Mouse (Mus musculus) kidney, adult 8-10 months (tissue): ENCODE data around the gene Lin7b.

Experiments used
- DNase-seq, 2 experiments: peaks; one replicate each; pipeline ENCODE4 v3.0.0; 2022

The Lin7b gene

GRCm38 (mm10) chr7:45346905-45347304 is 23.5 kb downstream of the Lin7b start:
- no peak for DNase-seq

DNA sequence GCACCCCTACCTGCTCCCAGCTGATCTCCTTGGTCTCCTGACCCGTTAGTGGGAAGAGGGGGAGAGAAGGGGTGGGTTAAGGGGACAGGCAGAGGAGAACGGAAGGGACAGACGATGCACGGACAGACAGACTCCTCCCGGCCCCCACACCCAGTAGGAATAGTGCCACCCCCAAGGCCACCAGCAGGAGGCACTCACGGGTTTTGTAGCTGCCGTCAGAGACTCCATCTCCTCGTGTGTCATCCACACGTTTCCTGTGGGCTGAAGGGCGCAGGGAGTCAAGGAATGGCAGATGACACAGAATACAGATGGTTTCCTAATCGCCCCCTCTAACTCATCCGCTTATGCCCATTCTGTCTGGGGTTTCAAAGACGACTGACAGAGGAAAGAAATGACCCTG is 26.8 kb downstream of the Lin7b start:
- DNase-seq = no peak

- no peak for DNase-seq
Measured at GRCm38 (mm10) chr7:45342081-45342480, 28.3 kb downstream of the Lin7b start.

- DNase-seq = peak; percentile 75
Measured at GRCm38 (mm10) chr7:45341303-45341702, 29.1 kb downstream of the Lin7b start.

DNA sequence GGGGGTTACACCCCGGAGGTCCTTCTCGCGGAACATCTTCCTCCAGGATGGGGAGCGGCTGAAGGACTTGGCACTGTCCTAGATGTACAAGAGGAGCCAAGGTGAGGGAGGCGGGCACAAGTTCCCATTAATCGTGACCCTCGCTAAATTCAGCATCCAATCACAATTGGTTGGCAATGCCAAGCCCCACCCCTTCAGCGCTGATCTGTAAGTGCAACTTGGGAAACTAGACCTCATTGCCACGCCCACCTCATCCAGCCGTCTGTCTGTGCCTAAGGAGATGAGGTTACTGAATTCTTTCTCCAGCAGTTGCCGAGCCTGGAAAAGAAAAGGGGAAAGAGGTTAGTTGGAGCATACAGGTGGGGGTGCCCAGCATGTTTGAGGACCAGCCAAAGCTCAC is 29.7 kb downstream of the Lin7b start:
- peak; percentile 46 to 48 for DNase-seq

DNA sequence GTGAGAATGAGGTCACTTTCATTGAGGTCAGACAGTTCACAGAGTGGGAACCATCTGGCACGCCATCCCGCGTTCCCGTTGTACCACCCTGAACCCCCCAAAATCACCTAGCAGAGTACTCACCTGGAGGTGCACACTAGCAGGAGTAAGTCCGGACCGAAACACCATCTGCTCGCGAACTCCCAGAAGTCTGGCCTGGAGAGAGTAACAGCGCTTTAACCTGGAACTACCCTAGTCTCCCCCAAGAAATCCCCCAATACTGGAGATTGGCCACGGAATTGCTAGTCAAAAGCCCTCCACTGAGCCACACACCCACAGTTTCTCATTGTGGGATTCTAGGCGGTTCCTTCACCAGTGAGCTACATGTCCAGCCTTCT is 30.3 kb downstream of the Lin7b start:
- DNase-seq = no peak

- DNase-seq = peak; percentile 39 to 49
Measured at GRCm38 (mm10) chr7:45339410-45340065, 30.8 kb downstream of the Lin7b start.

- peak; percentile 46 for DNase-seq
Measured at GRCm38 (mm10) chr7:45338161-45338911, 32.0 kb downstream of the Lin7b start.

DNA sequence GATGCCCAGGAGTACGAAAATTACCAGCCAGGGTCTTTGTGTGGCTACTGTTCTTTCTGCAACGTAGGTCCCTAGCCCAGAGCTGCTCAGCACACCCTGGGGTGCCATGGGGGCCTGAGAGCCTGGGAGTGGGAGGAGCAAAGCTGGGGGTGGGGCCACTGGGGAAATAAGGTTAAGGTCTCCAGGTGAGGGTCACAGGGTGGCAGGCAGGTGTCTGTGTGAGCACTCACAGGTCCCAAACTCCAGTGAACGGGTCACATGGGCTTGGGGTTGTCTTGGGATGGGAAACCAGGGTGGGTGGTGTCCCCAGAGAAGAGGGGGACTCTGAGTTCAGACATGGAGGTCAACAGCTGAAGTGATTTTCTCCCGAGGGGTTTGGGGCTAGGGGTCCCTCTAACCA is 32.9 kb downstream of the Lin7b start:
- no peak for DNase-seq

DNA sequence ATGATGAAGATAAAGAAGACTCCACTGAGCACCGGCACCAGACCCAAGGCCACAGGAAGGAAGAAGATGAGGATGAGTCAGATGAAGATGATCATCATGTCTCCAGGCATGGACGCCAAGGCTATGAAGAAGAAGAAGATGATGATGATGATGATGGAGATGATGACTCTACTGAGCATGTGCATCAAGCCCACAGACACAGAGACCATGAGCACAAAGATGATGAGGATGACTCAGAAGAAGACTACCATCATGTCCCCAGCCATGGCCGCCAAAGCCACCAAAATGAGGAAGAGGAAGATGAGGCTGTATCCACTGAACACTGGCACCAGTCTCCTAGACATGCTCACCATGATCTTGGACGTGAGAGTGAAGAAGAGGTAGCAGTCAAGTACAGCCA is 34.1 kb downstream of the Lin7b start:
- DNase-seq = no peak

- no peak for DNase-seq
Measured at GRCm38 (mm10) chr7:45335056-45335455, 35.3 kb downstream of the Lin7b start, which contains the start of gene Hrc. TSS of gene Hrc (plus strand) at chr7:45335290.

GRCm38 (mm10) chr7:45334605-45335004 is 35.8 kb downstream of the Lin7b start:
- DNase-seq = no peak

- peak; percentile 76 to 78 for DNase-seq
Measured at GRCm38 (mm10) chr7:45333431-45333982, 36.9 kb downstream of the Lin7b start, which contains the start of gene Trpm4. TSS of gene Trpm4 (minus strand) at chr7:45333780.

GRCm38 (mm10) chr7:45332685-45333425 is 37.5 kb downstream of the Lin7b start:
- peak; percentile 35 to 49 for DNase-seq

GRCm38 (mm10) chr7:45331502-45331901 is 38.9 kb downstream of the Lin7b start:
- DNase-seq = no peak

GRCm38 (mm10) chr7:45328841-45329475 is 41.4 kb downstream of the Lin7b start:
- DNase-seq = no peak

DNA sequence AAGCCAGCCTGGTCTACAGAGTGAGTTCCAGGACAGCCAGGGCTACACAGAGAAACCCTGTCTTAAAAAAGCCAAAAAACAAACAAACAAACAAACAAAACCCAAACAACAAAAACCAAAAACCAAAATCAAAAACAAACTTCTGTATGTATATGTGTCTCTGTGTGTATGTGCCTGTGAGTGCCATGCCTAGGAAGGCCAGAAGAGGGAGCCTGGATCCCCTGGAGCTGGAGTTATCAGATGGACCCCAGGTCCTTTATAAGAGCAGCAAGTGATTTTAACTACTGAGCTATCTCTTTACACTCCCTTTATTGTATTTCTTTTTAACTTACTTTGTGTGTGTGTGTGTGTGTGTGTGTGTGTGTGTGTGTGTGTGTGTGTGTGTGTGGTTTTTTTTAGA is 44.6 kb downstream of the Lin7b start:
- DNase-seq = no peak

DNA sequence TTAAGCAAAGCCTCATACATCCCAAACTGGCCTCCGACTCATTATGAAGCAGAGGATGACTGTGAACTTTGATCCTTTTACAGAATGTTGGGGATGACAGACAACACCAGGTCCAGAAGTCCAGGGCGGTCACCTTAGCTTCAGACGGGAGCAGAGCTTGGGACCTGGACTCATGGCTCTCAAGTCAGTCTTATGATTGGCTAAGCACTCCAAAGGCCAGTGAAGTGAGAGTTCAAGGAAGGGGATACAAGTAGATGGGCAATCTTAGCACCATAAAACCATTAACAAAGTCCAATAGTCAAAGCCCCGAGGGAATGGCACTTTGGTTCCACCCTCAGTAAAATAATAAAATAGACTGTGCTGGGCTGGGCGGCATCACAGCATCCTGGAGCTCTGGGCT is 47.3 kb downstream of the Lin7b start:
- DNase-seq = no peak

DNA sequence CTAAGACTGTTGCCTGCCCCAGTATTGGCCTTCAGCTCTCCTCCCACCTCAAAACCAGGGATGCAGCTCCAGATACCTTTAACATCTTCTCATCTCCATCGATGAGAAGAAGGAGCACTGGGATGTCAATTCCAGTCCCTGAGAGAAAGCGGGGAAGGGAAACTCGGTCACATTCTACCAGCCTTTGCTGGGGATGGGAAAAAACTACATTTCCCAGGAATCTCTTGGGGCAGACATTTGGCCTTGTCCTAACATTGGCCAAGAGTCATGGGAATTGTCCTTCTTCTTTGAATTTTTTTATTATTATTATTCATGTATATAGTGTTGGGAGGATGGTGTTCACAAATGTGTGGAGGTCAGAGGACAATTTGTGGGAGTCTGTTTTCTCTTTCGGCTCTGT is 48.1 kb downstream of the Lin7b start:
- DNase-seq = no peak
